Mouse (Mus musculus) G1E (cell line): ENCODE results near the gene Cald1. TPM values are rescaled to one million over a fixed set of nuclear protein-coding genes. Genes with fewer than 3 reads are reported as not detected.

Experiments
- ATAC-seq: 2 replicates; pipeline ENCODE4 v1.8.0; 2016; ENCODE audit warnings: mild to moderate bottlenecking; ENCODE audit not compliant: insufficient number of reproducible peaks, poor library complexity, low FRiP score, severe bottlenecking; ENCODE audit errors: extremely low read depth
- DNase-seq: peaks from one replicate; pipeline ENCODE4 v3.0.0; 2012; ENCODE audit warnings: low spot score
- H3K27me3 ChIP-seq: 2 replicates; pipeline ENCODE4 v1.6.1; 2012; ENCODE audit warnings: mild to moderate bottlenecking, low read length, inconsistent platforms; ENCODE audit not compliant: insufficient read depth
- H3K36me3 ChIP-seq: replicated peaks from 2 replicates; pipeline ENCODE3; 2012; ENCODE audit warnings: mild to moderate bottlenecking, inconsistent platforms
- H3K4me1 ChIP-seq: 2 replicates; pipeline ENCODE4 v1.6.1; 2012; ENCODE audit warnings: low read depth, low read length, inconsistent platforms, mixed read lengths; ENCODE audit not compliant: insufficient read depth
- H3K4me3 ChIP-seq: 2 replicates; pipeline ENCODE4 v1.5.1; 2012; ENCODE audit warnings: low read depth, mild to moderate bottlenecking, inconsistent platforms, low read length, moderate library complexity, mixed read lengths
- H3K9me3 ChIP-seq: replicated peaks from 2 replicates; pipeline ENCODE4 v1.6.1; 2012; ENCODE audit warnings: inconsistent platforms
- CTCF ChIP-seq: IDR thresholded peaks from 2 replicates; pipeline ENCODE4 v1.5.1; 2012; ENCODE audit warnings: low read depth, low read length, inconsistent platforms, mixed read lengths
- GATA1 ChIP-seq: IDR thresholded peaks from 2 replicates; pipeline ENCODE4 v1.6.1; 2012; ENCODE audit warnings: borderline replicate concordance, low read length, inconsistent platforms, mixed read lengths
- GATA2 ChIP-seq: IDR thresholded peaks from 2 replicates; pipeline ENCODE4 v1.6.1; 2012; ENCODE audit warnings: low read depth, low read length, inconsistent platforms, borderline replicate concordance
- POLR2AphosphoS5 ChIP-seq: IDR thresholded peaks from 2 replicates; pipeline ENCODE4 v1.6.1; 2012; ENCODE audit warnings: low read depth, low read length, inconsistent platforms; ENCODE audit not compliant: insufficient replicate concordance
- TAL1 ChIP-seq: conservative IDR thresholded peaks from 2 replicates; pipeline ENCODE4 v1.6.1; 2012; ENCODE audit warnings: low read depth, low read length, inconsistent platforms, mixed read lengths
- polyA plus RNA-seq: library from polyadenylated mRNA; stranded (reverse); fragments of >175 nt; gene quantifications from 2 replicates; pipeline ENCODE4 v1.2.3, GENCODE M21; 2012
- total RNA-seq, 2 experiments: library from RNA; stranded (forward) in 1 of 2; stranded (reverse) in 1 of 2; fragments of 200-1000 nt in 1 of 2; fragments of >200 nt in 1 of 2; fragmentation: Nextera tagmentation in 1 of 2; gene quantifications; 2 replicates each; pipeline ENCODE4 v1.2.3; 2014 to 2017

Cald1 gene
- total and polyA plus RNA-seq, 3 experiments: 1.9 TPM; not detected in 2

GRCm38 (mm10) chr6:34609892-34610829 lies 11.9 kb downstream of the Cald1 start:
- Histone ChIP-seq H3K4me3 (no peak overlapping the region), H3K36me3 (no peaks in the 10 kb centered on the region)
- no peak for ATAC-seq

GRCm38 (mm10) chr6:34613122-34613521 lies 14.8 kb downstream of the Cald1 start:
- Histone ChIP-seq H3K4me1 (no peaks in the 10 kb centered on the region), H3K27me3 (peaks cover 3% of the 10 kb centered on the region; the same call in 1 of the 2 replicates), H3K4me3 (no peak overlapping the region), H3K36me3 (no peaks in the 10 kb centered on the region), H3K9me3 (no peaks in the 10 kb centered on the region)
- no peak for TF ChIP-seq GATA2
- TF ChIP-seq GATA1: no peak
- TF ChIP-seq CTCF: no peak
- no peak for TF ChIP-seq TAL1
- no peak for TF ChIP-seq POLR2AphosphoS5
- no peak for DNase-seq
- ATAC-seq: no peak

More at GRCm38 (mm10) chr6:34609892-34610829, 11.9 kb downstream of the Cald1 start:
- peaks cover 3% of the 10 kb centered on the region; the same call in 1 of the 2 replicates for H3K27me3 ChIP-seq
- no peak for TF ChIP-seq GATA1
- no peak for TF ChIP-seq CTCF
- no peak for TF ChIP-seq POLR2AphosphoS5
- TF ChIP-seq TAL1: no peak
- no peak for TF ChIP-seq GATA2
- no peaks in the 10 kb centered on the region for H3K4me1 ChIP-seq
- DNase-seq: no peak
- no peaks in the 10 kb centered on the region for H3K9me3 ChIP-seq

- Histone ChIP-seq H3K4me3 (no peak overlapping the region), H3K4me1 (no peaks in the 10 kb centered on the region), H3K9me3 (no peaks in the 10 kb centered on the region), H3K36me3 (no peaks in the 10 kb centered on the region), H3K27me3 (no peaks in the 10 kb centered on the region)
- no peak for TF ChIP-seq CTCF
- no peak for TF ChIP-seq GATA2
- TF ChIP-seq POLR2AphosphoS5: no peak
- no peak for TF ChIP-seq GATA1
- no peak for TF ChIP-seq TAL1
- DNase-seq: no peak
- ATAC-seq: no peak
Measured at GRCm38 (mm10) chr6:34615419-34615818, 17.1 kb downstream of the Cald1 start.

GRCm38 (mm10) chr6:34619494-34619893 lies 21.2 kb downstream of the Cald1 start:
- no peak overlapping the region for H3K4me3 ChIP-seq
- H3K36me3 ChIP-seq: no peaks in the 10 kb centered on the region
- no peaks in the 10 kb centered on the region for H3K4me1 ChIP-seq
- TF ChIP-seq CTCF: no peak
- no peak for TF ChIP-seq GATA2
- TF ChIP-seq TAL1: no peak
- TF ChIP-seq GATA1: no peak
- no peak for TF ChIP-seq POLR2AphosphoS5
- ATAC-seq (no peak), DNase-seq (no peak)
- peaks cover 2% of the 10 kb centered on the region; the same call in 1 of the 2 replicates for H3K27me3 ChIP-seq
- no peaks in the 10 kb centered on the region for H3K9me3 ChIP-seq

GRCm38 (mm10) chr6:34620242-34620641 lies 21.9 kb downstream of the Cald1 start:
- no peak for TF ChIP-seq POLR2AphosphoS5
- TF ChIP-seq TAL1: no peak
- no peak for TF ChIP-seq GATA2
- no peak for TF ChIP-seq GATA1
- no peak for TF ChIP-seq CTCF
- no peaks in the 10 kb centered on the region for H3K9me3 ChIP-seq
- no peaks in the 10 kb centered on the region for H3K36me3 ChIP-seq
- H3K4me1 ChIP-seq: no peaks in the 10 kb centered on the region
- DNase-seq (no peak), ATAC-seq (no peak)
- H3K4me3 ChIP-seq: no peak overlapping the region
- H3K27me3 ChIP-seq: peaks cover 2% of the 10 kb centered on the region; the same call in 1 of the 2 replicates

- no peak for TF ChIP-seq TAL1
- no peak for TF ChIP-seq CTCF
- TF ChIP-seq GATA1: no peak
- TF ChIP-seq GATA2: no peak
- no peak for TF ChIP-seq POLR2AphosphoS5
- Histone ChIP-seq H3K4me3 (no peak overlapping the region), H3K4me1 (no peaks in the 10 kb centered on the region), H3K27me3 (peaks cover 2% of the 10 kb centered on the region; the same call in 1 of the 2 replicates), H3K36me3 (no peaks in the 10 kb centered on the region), H3K9me3 (no peaks in the 10 kb centered on the region)
- DNase-seq (no peak), ATAC-seq (no peak)
Measured at GRCm38 (mm10) chr6:34622865-34623264, 24.6 kb downstream of the Cald1 start.
